Mouse (Mus musculus) stomach, embryonic 14.5 days (tissue): ENCODE data around the gene Dlg1. TPM values are rescaled to one million over a fixed set of nuclear protein-coding genes. Genes with fewer than 3 reads are reported as not detected.

ENCODE experiments used
- ATAC-seq: fragments of 200-750 bp; cut with Nextera tagmentation; 2 replicates; pipeline ENCODE4 v1.8.0; 2017; ENCODE audit warnings: low read depth, moderate TSS enrichment; ENCODE audit not compliant: insufficient number of reproducible peaks, insufficient read depth, low FRiP score
- H3K27ac ChIP-seq: fragments of 300-500 bp; sonication (generic); 2 replicates; pipeline ENCODE4 v1.5.1; 2014; ENCODE audit warnings: mild to moderate bottlenecking, low read length, moderate library complexity, mixed read lengths
- H3K27me3 ChIP-seq: fragments of 300-500 bp; sonication (generic); 2 replicates; pipeline ENCODE4 v1.6.1; 2014; ENCODE audit warnings: low read length, control low read depth, mixed read lengths; ENCODE audit not compliant: control insufficient read depth, insufficient read depth
- H3K36me3 ChIP-seq: fragments of 300-500 bp; sonication (generic); 2 replicates; pipeline ENCODE4 v1.6.1; 2014; ENCODE audit warnings: mild to moderate bottlenecking, control low read depth, low read length, moderate library complexity, mixed read lengths; ENCODE audit not compliant: control insufficient read depth, insufficient read depth
- H3K4me1 ChIP-seq: fragments of 300-500 bp; sonication (generic); 2 replicates; pipeline ENCODE4 v1.6.1; 2014; ENCODE audit warnings: low read length, control low read depth, mixed read lengths; ENCODE audit not compliant: control insufficient read depth, insufficient read depth
- H3K4me2 ChIP-seq: fragments of 300-500 bp; sonication (generic); replicated peaks from 2 replicates; pipeline ENCODE4 v1.6.1; 2014; ENCODE audit warnings: low read depth, low read length, control low read depth
- H3K4me3 ChIP-seq: fragments of 300-500 bp; sonication (generic); 2 replicates; pipeline ENCODE4 v1.5.1; 2014; ENCODE audit warnings: low read depth, low read length, control low read depth
- H3K9ac ChIP-seq: fragments of 300-500 bp; sonication (generic); replicated peaks from 2 replicates; pipeline ENCODE4 v1.6.1; 2014; ENCODE audit warnings: low read depth, mild to moderate bottlenecking, control low read depth, low read length, moderate library complexity, mixed read lengths
- H3K9me3 ChIP-seq: fragments of 300-500 bp; sonication (generic); 2 replicates; pipeline ENCODE4 v1.6.1; 2016; ENCODE audit warnings: low read depth, low read length, control low read depth; ENCODE audit not compliant: control insufficient read depth
- WGBS: fragments of 180-500 bp; shearing (Covaris S2); extraction: QIAGEN DNeasy Blood & Tissue Kit; methylation state at CpG from one replicate; pipeline ENCODE4 v1.1.7; 2014; 5-methylcytosine and 5-hydroxymethylcytosine counted together
- polyA plus RNA-seq: library from polyadenylated mRNA; unstranded; fragments of >200 nt; fragmentation: Nextera tagmentation; extraction: Ambion mirVana; gene quantifications from 2 replicates; pipeline ENCODE4 v1.2.1, GENCODE M21; 2014

Dlg1 gene
- polyA plus RNA-seq, 1 experiment from 2014 or later, result 42.0 TPM

GRCm38 (mm10) chr16:31844246-31844645 lies 181.0 kb downstream of the Dlg1 start:
- H3K4me1 ChIP-seq, result no peaks in the 10 kb centered on the region
- ATAC-seq, result no peak
- no peak overlapping the region for H3K9ac ChIP-seq
- 84% methylated on average over 3 of the region's 3 CpGs for WGBS
- H3K4me3 ChIP-seq, result no peak overlapping the region
- H3K9me3 ChIP-seq, result no peaks in the 10 kb centered on the region
- H3K36me3 ChIP-seq, result peaks cover 10% of the 10 kb centered on the region
- no peak overlapping the region for H3K4me2 ChIP-seq
- no peak overlapping the region for H3K27ac ChIP-seq
- H3K27me3 ChIP-seq, result no peaks in the 10 kb centered on the region

GRCm38 (mm10) chr16:31846763-31847162 lies 183.5 kb downstream of the Dlg1 start:
- Histone ChIP-seq H3K36me3 (peaks cover 8% of the 10 kb centered on the region), H3K9me3 (no peaks in the 10 kb centered on the region), H3K4me2 (no peak overlapping the region), H3K4me3 (no peak overlapping the region), H3K27me3 (no peaks in the 10 kb centered on the region), H3K27ac (no peak overlapping the region), H3K4me1 (no peaks in the 10 kb centered on the region), H3K9ac (no peak overlapping the region)
- WGBS, result 83% methylated on average over 10 of the region's 10 CpGs
- ATAC-seq, result no peak

- H3K4me1 ChIP-seq, result no peaks in the 10 kb centered on the region
- WGBS, result 73% methylated on average over 5 of the region's 5 CpGs
- H3K27me3 ChIP-seq, result no peaks in the 10 kb centered on the region
- H3K9ac ChIP-seq, result no peak overlapping the region
- no peak for ATAC-seq
- no peak overlapping the region for H3K27ac ChIP-seq
- H3K9me3 ChIP-seq, result peaks cover 6% of the 10 kb centered on the region; the same call in 1 of the 2 replicates
- H3K4me2 ChIP-seq, result no peak overlapping the region
- peaks cover 44% of the 10 kb centered on the region for H3K36me3 ChIP-seq
- no peak overlapping the region for H3K4me3 ChIP-seq
Observed at GRCm38 (mm10) chr16:31863920-31864319, 200.7 kb downstream of the Dlg1 start.

- Histone ChIP-seq H3K36me3 (peaks cover 43% of the 10 kb centered on the region), H3K27ac (no peak overlapping the region)
- ATAC-seq, result no peak
Observed at GRCm38 (mm10) chr16:31865242-31865641, 202.0 kb downstream of the Dlg1 start.

GRCm38 (mm10) chr16:31866911-31867310 lies 203.7 kb downstream of the Dlg1 start:
- no peak for ATAC-seq
- no peaks in the 10 kb centered on the region for H3K27me3 ChIP-seq
- peaks cover 44% of the 10 kb centered on the region for H3K36me3 ChIP-seq
- H3K4me1 ChIP-seq, result no peaks in the 10 kb centered on the region
- H3K9ac ChIP-seq, result no peak overlapping the region
- 96% methylated on average over 3 of the region's 3 CpGs for WGBS
- H3K4me2 ChIP-seq, result no peak overlapping the region
- H3K9me3 ChIP-seq, result no peaks in the 10 kb centered on the region
- H3K27ac ChIP-seq, result no peak overlapping the region
- no peak overlapping the region for H3K4me3 ChIP-seq

More at GRCm38 (mm10) chr16:31865242-31865641, 202.0 kb downstream of the Dlg1 start:
- Histone ChIP-seq H3K4me1 (no peaks in the 10 kb centered on the region), H3K27me3 (no peaks in the 10 kb centered on the region), H3K9me3 (peaks cover 6% of the 10 kb centered on the region; the same call in 1 of the 2 replicates), H3K9ac (no peak overlapping the region), H3K4me3 (no peak overlapping the region), H3K4me2 (no peak overlapping the region)
- 82% methylated on average over 3 of the region's 3 CpGs for WGBS

GRCm38 (mm10) chr16:31867736-31868135 lies 204.5 kb downstream of the Dlg1 start:
- WGBS, result 77% methylated on average over 4 of the region's 4 CpGs
- Histone ChIP-seq H3K9me3 (no peaks in the 10 kb centered on the region), H3K36me3 (peaks cover 44% of the 10 kb centered on the region), H3K27ac (no peak overlapping the region), H3K27me3 (no peaks in the 10 kb centered on the region), H3K4me1 (no peaks in the 10 kb centered on the region), H3K4me2 (no peak overlapping the region), H3K4me3 (no peak overlapping the region), H3K9ac (no peak overlapping the region)
- no peak for ATAC-seq

- H3K36me3 ChIP-seq, result peaks cover 20% of the 10 kb centered on the region
- H3K27ac ChIP-seq, result no peak overlapping the region
- no peak overlapping the region for H3K9ac ChIP-seq
- H3K4me1 ChIP-seq, result no peaks in the 10 kb centered on the region
- 92% methylated on average over 8 of the region's 8 CpGs for WGBS
- no peak for ATAC-seq
- no peaks in the 10 kb centered on the region for H3K27me3 ChIP-seq
- H3K9me3 ChIP-seq, result no peaks in the 10 kb centered on the region
- no peak overlapping the region for H3K4me3 ChIP-seq
- H3K4me2 ChIP-seq, result no peak overlapping the region
Observed at GRCm38 (mm10) chr16:31873721-31874120, 210.5 kb downstream of the Dlg1 start.

GRCm38 (mm10) chr16:31875391-31875790 lies 212.1 kb downstream of the Dlg1 start:
- 92% methylated on average over 4 of the region's 4 CpGs for WGBS
- Histone ChIP-seq H3K9me3 (no peaks in the 10 kb centered on the region), H3K27me3 (no peaks in the 10 kb centered on the region), H3K27ac (no peak overlapping the region), H3K4me3 (no peak overlapping the region), H3K4me1 (no peaks in the 10 kb centered on the region), H3K36me3 (peaks cover 16% of the 10 kb centered on the region), H3K4me2 (no peak overlapping the region), H3K9ac (no peak overlapping the region)
- ATAC-seq, result no peak

GRCm38 (mm10) chr16:31876386-31876785 lies 213.1 kb downstream of the Dlg1 start:
- no peaks in the 10 kb centered on the region for H3K9me3 ChIP-seq
- H3K36me3 ChIP-seq, result peaks cover 13% of the 10 kb centered on the region
- no peak overlapping the region for H3K9ac ChIP-seq
- no peak overlapping the region for H3K4me3 ChIP-seq
- H3K4me1 ChIP-seq, result no peaks in the 10 kb centered on the region
- no peak for ATAC-seq
- H3K27ac ChIP-seq, result no peak overlapping the region
- no peaks in the 10 kb centered on the region for H3K27me3 ChIP-seq
- WGBS, result 82% methylated on average over 10 of the region's 10 CpGs
- H3K4me2 ChIP-seq, result no peak overlapping the region
